Mouse (Mus musculus) urinary bladder, adult 2 months (tissue): ENCODE results near the gene Isca1. TPM values are rescaled to one million over a fixed set of nuclear protein-coding genes. Genes with fewer than 3 reads are reported as not detected.
"Not testable (repeated sequence)": the region's sequence is repeated elsewhere in the genome, so short reads cannot be mapped to it uniquely, and the experiment has no call there.

Source experiments
- DNase-seq: peaks from one replicate; pipeline ENCODE4 v3.0.0; 2022; ENCODE audit warnings: low spot score
- polyA plus RNA-seq: library from polyadenylated mRNA; depleted of rRNA; stranded (reverse); fragments of >200 nt; gene quantifications from 2 replicates; pipeline ENCODE4 v1.2.3, GENCODE M21; 2012

Isca1 gene
- polyA plus RNA-seq, 1 experiment: 104 TPM

- DNase-seq: no peak
These were observed 22.9 kb downstream of the Isca1 start, which contains the start of gene 1700014D04Rik for GRCm38 (mm10) chr13:59746711-59747110. 1700014D04Rik (minus strand) TSS chr13:59746752.

GRCm38 (mm10) chr13:59746164-59746563 lies 23.4 kb downstream of the Isca1 start:
- no peak for DNase-seq

GRCm38 (mm10) chr13:59745462-59745861 lies 24.1 kb downstream of the Isca1 start:
- no peak for DNase-seq

GRCm38 (mm10) chr13:59741697-59742096 lies 27.9 kb downstream of the Isca1 start:
- DNase-seq: no peak

- DNase-seq: no peak
These were observed 28.5 kb downstream of the Isca1 start for GRCm38 (mm10) chr13:59741096-59741495.

- DNase-seq: no peak
These were observed 30.2 kb downstream of the Isca1 start for GRCm38 (mm10) chr13:59739397-59739796.

GRCm38 (mm10) chr13:59738455-59738854 lies 31.2 kb downstream of the Isca1 start:
- no peak for DNase-seq

GRCm38 (mm10) chr13:59735190-59735589 lies 34.4 kb downstream of the Isca1 start:
- no peak for DNase-seq

- DNase-seq: not testable (repeated sequence)
These were observed 35.3 kb downstream of the Isca1 start for GRCm38 (mm10) chr13:59734347-59734746.

GRCm38 (mm10) chr13:59733936-59734335 lies 35.7 kb downstream of the Isca1 start:
- no peak for DNase-seq

GRCm38 (mm10) chr13:59731652-59732051 lies 38.0 kb downstream of the Isca1 start, which contains the start of gene Spata31d1d:
Spata31d1d (minus strand) TSS chr13:59731752.
- no peak for DNase-seq

GRCm38 (mm10) chr13:59728378-59729093 lies 41.1 kb downstream of the Isca1 start:
- peak; percentile 52 for DNase-seq

GRCm38 (mm10) chr13:59726139-59726867 lies 43.3 kb downstream of the Isca1 start:
- DNase-seq: no peak

GRCm38 (mm10) chr13:59722089-59722488 lies 47.5 kb downstream of the Isca1 start:
- DNase-seq: not testable (repeated sequence)

GRCm38 (mm10) chr13:59719475-59719874 lies 50.1 kb downstream of the Isca1 start:
- no peak for DNase-seq

- not testable (repeated sequence) for DNase-seq
These were observed 50.7 kb downstream of the Isca1 start for GRCm38 (mm10) chr13:59718857-59719440.

GRCm38 (mm10) chr13:59713710-59714109 lies 55.9 kb downstream of the Isca1 start:
- DNase-seq: no peak

GRCm38 (mm10) chr13:59711984-59712383 lies 57.6 kb downstream of the Isca1 start, which contains the start of gene Spata31d1b:
Spata31d1b (plus strand) TSS chr13:59712284.
- DNase-seq: not testable (repeated sequence)

GRCm38 (mm10) chr13:59710230-59710629 lies 59.4 kb downstream of the Isca1 start, which contains the start of gene Spata31d1a:
Spata31d1a (minus strand) TSS chr13:59710330.
- no peak for DNase-seq
